Mouse (Mus musculus): ENCODE results near the gene Krt24. TPM values are rescaled to one million over a fixed set of nuclear protein-coding genes. Genes with fewer than 3 reads are reported as not detected.

Krt24 gene
- polyA plus RNA-seq (2015; fragmentation: Nextera tagmentation; extraction: Ambion mirVana): not detected in 2 replicates

GRCm38 (mm10) chr11:99284833-99285312, at the start of gene Krt24:
TSS of gene Krt24 (minus strand) at chr11:99285262.
- H3K4me3 ChIP-seq: no peak within 1 kb of the TSS
- no peaks in the 10 kb centered on the region for H3K4me1 ChIP-seq
- H3K27ac ChIP-seq (replicated peaks): no peak within 1 kb of the TSS
- H3K4me2 ChIP-seq: no peak within 1 kb of the TSS
- no peaks in the 10 kb centered on the region for H3K36me3 ChIP-seq
- no peaks in the 10 kb centered on the region for H3K9me3 ChIP-seq
- 0 out of 2 replicates have a peak, but pooled peaks cover 2% of the 10 kb centered on the region for H3K27me3 ChIP-seq (replicated peaks)
- no peak within 1 kb of the TSS for H3K9ac ChIP-seq
- no peak for ATAC-seq (ENCODE audit: extremely low read depth, insufficient number of reproducible peaks, low FRiP score, low TSS enrichment)
- 33% methylated on average over 11 of the region's 11 CpGs for WGBS

DNA sequence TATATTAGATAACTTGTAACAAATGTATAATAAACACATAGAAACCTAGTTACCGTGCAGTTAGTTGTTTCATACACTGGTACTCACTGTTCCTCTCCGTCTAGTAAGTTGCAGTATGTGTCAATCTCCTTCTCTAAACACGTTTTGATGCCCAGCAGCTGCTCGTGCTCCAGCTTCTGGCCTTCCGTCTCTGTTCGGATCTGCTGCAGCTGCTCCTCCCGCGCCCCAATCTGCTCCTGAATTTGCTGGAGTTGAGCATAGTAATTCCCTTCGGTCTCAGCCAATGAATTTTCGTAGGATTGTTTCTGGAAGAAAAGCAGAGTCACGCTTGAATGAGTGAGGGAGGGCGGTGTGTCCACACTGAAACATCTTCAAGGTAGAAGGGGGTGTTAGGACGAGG, 48.4 kb upstream of the Krt24 start:
- no peak overlapping the region for H3K4me3 ChIP-seq
- no peak overlapping the region for H3K9ac ChIP-seq
- no peak for ATAC-seq (ENCODE audit: extremely low read depth, insufficient number of reproducible peaks, low FRiP score, low TSS enrichment)
- no peak overlapping the region for H3K27ac ChIP-seq (replicated peaks)
- H3K4me1 ChIP-seq: no peaks in the 10 kb centered on the region
- no peaks in the 10 kb centered on the region for H3K36me3 ChIP-seq
- no peak overlapping the region for H3K4me2 ChIP-seq
- no peaks in the 10 kb centered on the region for H3K27me3 ChIP-seq (replicated peaks)
- no peaks in the 10 kb centered on the region for H3K9me3 ChIP-seq
- WGBS: 70% methylated on average over 13 of the region's 13 CpGs

DNA sequence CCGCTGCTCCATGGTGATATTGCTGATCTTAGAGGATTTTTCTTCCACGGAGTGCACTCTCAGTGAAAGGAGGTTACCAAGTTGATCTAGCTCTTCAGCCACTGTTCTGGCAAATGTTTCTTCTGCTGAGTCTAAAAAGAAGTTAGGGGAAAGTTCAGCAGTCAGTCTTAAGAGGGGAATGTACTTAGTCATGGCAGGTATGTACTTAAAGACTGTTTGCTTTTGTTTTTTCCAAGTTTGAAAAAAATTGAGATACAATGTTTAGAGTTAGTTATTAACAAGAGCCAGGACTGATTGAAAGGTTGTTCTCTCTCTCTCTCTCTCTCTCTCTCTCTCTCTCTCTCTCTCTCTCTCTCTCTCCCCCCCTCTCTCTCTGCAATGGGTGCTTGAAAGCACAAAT, 44.6 kb upstream of the Krt24 start:
- no peaks in the 10 kb centered on the region for H3K9me3 ChIP-seq
- H3K27me3 ChIP-seq (replicated peaks): no peaks in the 10 kb centered on the region
- no peak overlapping the region for H3K9ac ChIP-seq
- H3K36me3 ChIP-seq: no peaks in the 10 kb centered on the region
- no peaks in the 10 kb centered on the region for H3K4me1 ChIP-seq
- no peak overlapping the region for H3K27ac ChIP-seq (replicated peaks)
- H3K4me2 ChIP-seq: no peak overlapping the region
- no peak for ATAC-seq (ENCODE audit: extremely low read depth, insufficient number of reproducible peaks, low FRiP score, low TSS enrichment)
- H3K4me3 ChIP-seq: no peak overlapping the region
- WGBS: 49% methylated on average over 2 of the region's 2 CpGs

GRCm38 (mm10) chr11:99322851-99323250, 37.8 kb upstream of the Krt24 start, which contains the start of gene Krt25:
TSS of gene Krt25 (minus strand) at chr11:99322951.
- H3K27ac ChIP-seq (replicated peaks): no peak within 1 kb of the TSS
- peaks cover 3% of the 10 kb centered on the region; the same call in 1 of the 2 replicates for H3K27me3 ChIP-seq (replicated peaks)
- H3K36me3 ChIP-seq: no peaks in the 10 kb centered on the region
- H3K4me1 ChIP-seq: 0 out of 2 replicates have a peak, but pooled peaks cover 4% of the 10 kb centered on the region
- WGBS: 86% methylated on average over 11 of the region's 11 CpGs
- no peak within 1 kb of the TSS for H3K9ac ChIP-seq
- no peak within 1 kb of the TSS for H3K4me3 ChIP-seq
- H3K4me2 ChIP-seq: no peak within 1 kb of the TSS
- H3K9me3 ChIP-seq: no peaks in the 10 kb centered on the region
- no peak for ATAC-seq (ENCODE audit: extremely low read depth, insufficient number of reproducible peaks, low FRiP score, low TSS enrichment)

DNA sequence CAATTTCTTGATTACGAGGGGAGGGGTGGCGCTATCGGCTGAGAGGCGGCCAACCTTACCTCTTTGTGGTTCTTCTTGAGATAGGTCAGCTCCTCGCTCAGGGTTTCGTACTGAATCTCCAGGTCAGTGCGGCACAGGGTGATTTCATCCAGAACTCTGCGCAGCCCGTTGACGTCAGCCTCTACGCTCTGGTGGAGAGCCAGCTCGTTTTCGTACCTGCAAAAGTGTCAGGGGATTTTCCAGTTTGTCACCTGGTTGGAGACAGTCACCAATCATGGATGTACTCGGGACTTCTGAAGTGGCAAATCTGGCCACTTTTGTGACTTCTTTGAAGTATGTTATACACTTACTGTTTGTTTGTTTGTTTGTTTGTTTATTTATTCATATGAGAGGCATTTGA, 36.0 kb upstream of the Krt24 start:
- Histone ChIP-seq H3K9ac (no peak overlapping the region), H3K4me1 (0 out of 2 replicates have a peak, but pooled peaks cover 4% of the 10 kb centered on the region), H3K4me3 (no peak overlapping the region), H3K9me3 (no peaks in the 10 kb centered on the region), H3K27ac (replicated peaks) (no peak overlapping the region), H3K4me2 (no peak overlapping the region), H3K36me3 (no peaks in the 10 kb centered on the region), H3K27me3 (replicated peaks) (peaks cover 7% of the 10 kb centered on the region; the same call in 1 of the 2 replicates)
- ATAC-seq (ENCODE audit: extremely low read depth, insufficient number of reproducible peaks, low FRiP score, low TSS enrichment): no peak
- 75% methylated on average over 14 of the region's 14 CpGs for WGBS

- H3K9me3 ChIP-seq: no peaks in the 10 kb centered on the region
- H3K36me3 ChIP-seq: no peaks in the 10 kb centered on the region
- H3K4me3 ChIP-seq: no peak overlapping the region
- no peak overlapping the region for H3K9ac ChIP-seq
- peaks cover 11% of the 10 kb centered on the region; the same call in 1 of the 2 replicates for H3K27me3 ChIP-seq (replicated peaks)
- no peak for ATAC-seq (ENCODE audit: extremely low read depth, insufficient number of reproducible peaks, low FRiP score, low TSS enrichment)
- 40% methylated on average over 9 of the region's 9 CpGs for whole genome bisulfite sequencing
- no peak overlapping the region for H3K27ac ChIP-seq (replicated peaks)
- 0 out of 2 replicates have a peak, but pooled peaks cover 4% of the 10 kb centered on the region for H3K4me1 ChIP-seq
- peak overlapping the region; percentile 40; the same call in 1 of the 2 replicates for H3K4me2 ChIP-seq
Observed at GRCm38 (mm10) chr11:99319127-99319526, 34.1 kb upstream of the Krt24 start.

- H3K9me3 ChIP-seq: no peaks in the 10 kb centered on the region
- no peaks in the 10 kb centered on the region for H3K36me3 ChIP-seq
- no peak overlapping the region for H3K4me3 ChIP-seq
- H3K4me2 ChIP-seq: no peak overlapping the region
- no peak overlapping the region for H3K9ac ChIP-seq
- H3K4me1 ChIP-seq: 0 out of 2 replicates have a peak, but pooled peaks cover 4% of the 10 kb centered on the region
- ATAC-seq (ENCODE audit: extremely low read depth, insufficient number of reproducible peaks, low FRiP score, low TSS enrichment): no peak
- 0 out of 2 replicates have a peak, but pooled peaks cover 8% of the 10 kb centered on the region for H3K27me3 ChIP-seq (replicated peaks)
- H3K27ac ChIP-seq (replicated peaks): no peak overlapping the region
- WGBS: 65% methylated on average over 8 of the region's 8 CpGs
Observed at GRCm38 (mm10) chr11:99316543-99316942, 31.5 kb upstream of the Krt24 start.

- WGBS: 88% methylated on average over 2 of the region's 2 CpGs
- ATAC-seq (ENCODE audit: extremely low read depth, insufficient number of reproducible peaks, low FRiP score, low TSS enrichment): no peak
- H3K27me3 ChIP-seq (replicated peaks): 0 out of 2 replicates have a peak, but pooled peaks cover 8% of the 10 kb centered on the region
- H3K36me3 ChIP-seq: no peaks in the 10 kb centered on the region
- H3K9ac ChIP-seq: no peak overlapping the region
- H3K4me1 ChIP-seq: 0 out of 2 replicates have a peak, but pooled peaks cover 4% of the 10 kb centered on the region
- H3K9me3 ChIP-seq: no peaks in the 10 kb centered on the region
- no peak overlapping the region for H3K4me3 ChIP-seq
- no peak overlapping the region for H3K27ac ChIP-seq (replicated peaks)
- H3K4me2 ChIP-seq: no peak overlapping the region
Observed at GRCm38 (mm10) chr11:99314594-99314993, 29.5 kb upstream of the Krt24 start.

DNA sequence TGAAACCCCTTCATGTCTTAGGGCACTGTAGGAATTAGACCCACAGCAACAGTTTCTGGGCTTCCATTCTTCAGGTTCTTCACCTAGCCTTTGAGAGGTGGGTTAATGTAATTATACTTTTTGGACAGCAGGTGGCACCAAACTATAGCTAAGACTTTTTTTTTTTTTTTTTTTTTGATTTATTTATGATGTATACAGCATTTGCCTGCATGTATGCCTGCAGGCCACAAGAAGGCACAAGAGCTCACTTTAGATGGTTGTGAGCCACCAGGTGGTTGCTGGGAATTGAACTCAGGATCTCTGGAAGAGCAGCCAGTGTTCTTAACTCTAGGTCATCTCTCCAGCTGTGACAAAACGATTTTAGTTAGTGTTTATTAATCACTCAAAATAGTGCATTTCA, 25.8 kb upstream of the Krt24 start:
- H3K36me3 ChIP-seq: no peaks in the 10 kb centered on the region
- H3K27ac ChIP-seq (replicated peaks): no peak overlapping the region
- ATAC-seq (ENCODE audit: extremely low read depth, insufficient number of reproducible peaks, low FRiP score, low TSS enrichment): no peak
- no peaks in the 10 kb centered on the region for H3K9me3 ChIP-seq
- 84% methylated on average over 1 of the region's 1 CpGs for WGBS
- no peak overlapping the region for H3K4me2 ChIP-seq
- no peak overlapping the region for H3K9ac ChIP-seq
- peaks cover 2% of the 10 kb centered on the region; the same call in 1 of the 2 replicates for H3K27me3 ChIP-seq (replicated peaks)
- no peak overlapping the region for H3K4me3 ChIP-seq
- no peaks in the 10 kb centered on the region for H3K4me1 ChIP-seq

DNA sequence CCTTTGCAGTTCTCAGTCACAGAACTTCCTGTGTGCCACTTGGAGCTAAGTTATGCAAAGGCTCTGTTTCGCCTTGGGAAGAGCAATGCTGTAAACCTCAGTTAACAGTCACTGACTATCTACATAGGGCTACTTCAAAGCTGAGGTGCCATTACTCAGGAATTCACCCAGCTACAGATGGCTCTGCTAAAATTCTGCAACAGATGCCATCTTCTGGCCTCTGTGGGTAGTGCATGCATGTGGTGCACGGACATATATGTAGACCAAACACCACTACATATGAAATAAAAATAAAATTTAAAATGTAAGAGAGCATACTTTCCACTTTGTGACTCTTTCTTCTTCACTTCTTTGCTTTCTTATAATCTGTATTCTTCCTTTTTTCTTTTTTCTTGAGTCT, 22.5 kb upstream of the Krt24 start:
- Histone ChIP-seq H3K4me3 (no peak overlapping the region), H3K4me1 (no peaks in the 10 kb centered on the region), H3K27me3 (replicated peaks) (no peaks in the 10 kb centered on the region; the same call in 1 of the 2 replicates), H3K27ac (replicated peaks) (no peak overlapping the region), H3K36me3 (no peaks in the 10 kb centered on the region), H3K9me3 (no peaks in the 10 kb centered on the region), H3K9ac (no peak overlapping the region), H3K4me2 (no peak overlapping the region)
- WGBS: 21% methylated on average over 2 of the region's 2 CpGs
- ATAC-seq (ENCODE audit: extremely low read depth, insufficient number of reproducible peaks, low FRiP score, low TSS enrichment): no peak

DNA sequence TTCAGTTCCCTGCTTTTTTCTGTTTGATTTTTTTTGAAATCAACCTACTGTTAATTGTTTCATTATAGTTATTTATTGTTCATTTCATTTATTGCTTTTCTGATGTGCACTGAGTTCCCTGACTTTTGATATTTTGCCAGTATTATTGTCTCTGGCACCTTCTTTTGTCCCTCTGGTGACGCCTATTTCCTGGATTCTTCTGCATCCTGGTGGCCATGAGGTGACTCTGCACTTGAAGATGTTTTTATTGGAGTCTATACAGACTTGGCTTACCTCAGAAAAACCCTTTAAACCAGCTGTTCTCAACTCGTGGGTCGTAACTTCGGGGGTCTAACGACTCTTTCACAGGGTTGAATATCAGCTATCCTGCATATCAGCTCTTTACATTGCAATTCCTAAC, 10.0 kb upstream of the Krt24 start:
- Histone ChIP-seq H3K4me3 (no peak overlapping the region), H3K4me2 (no peak overlapping the region), H3K9ac (no peak overlapping the region), H3K27me3 (replicated peaks) (peaks cover 5% of the 10 kb centered on the region; the same call in 1 of the 2 replicates), H3K4me1 (no peaks in the 10 kb centered on the region), H3K9me3 (0 out of 2 replicates have a peak, but pooled peaks cover 3% of the 10 kb centered on the region), H3K36me3 (no peaks in the 10 kb centered on the region), H3K27ac (replicated peaks) (no peak overlapping the region)
- 50% methylated on average over 5 of the region's 5 CpGs for WGBS
- no peak for ATAC-seq (ENCODE audit: extremely low read depth, insufficient number of reproducible peaks, low FRiP score, low TSS enrichment)

DNA sequence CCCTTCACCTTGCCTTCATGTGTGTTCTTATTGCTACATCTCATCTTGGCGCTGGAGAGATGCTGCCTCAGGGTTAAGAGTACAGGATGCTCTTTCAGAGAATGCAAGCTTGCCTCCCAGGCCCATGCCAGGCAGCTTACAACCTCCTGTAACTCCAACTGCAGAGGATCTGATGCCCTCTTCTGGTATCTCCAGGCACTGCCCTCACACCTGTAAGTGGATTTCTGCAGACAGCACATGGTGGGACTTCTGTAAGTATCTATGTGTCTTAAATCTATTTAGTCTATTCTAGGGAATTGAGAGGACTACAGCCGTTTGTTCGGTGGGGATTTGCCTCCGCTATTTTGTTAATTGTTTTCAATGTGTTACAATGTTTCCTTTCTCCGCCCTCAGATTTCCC, 7.8 kb upstream of the Krt24 start:
- Histone ChIP-seq H3K36me3 (no peaks in the 10 kb centered on the region), H3K9me3 (0 out of 2 replicates have a peak, but pooled peaks cover 3% of the 10 kb centered on the region), H3K27ac (replicated peaks) (no peak overlapping the region), H3K4me3 (no peak overlapping the region), H3K27me3 (replicated peaks) (peaks cover 5% of the 10 kb centered on the region; the same call in 1 of the 2 replicates), H3K9ac (no peak overlapping the region), H3K4me2 (no peak overlapping the region), H3K4me1 (no peaks in the 10 kb centered on the region)
- WGBS: 55% methylated on average over 5 of the region's 5 CpGs
- ATAC-seq (ENCODE audit: extremely low read depth, insufficient number of reproducible peaks, low FRiP score, low TSS enrichment): no peak

Measured in heart, embryonic 13.5 days (tissue).